ENCODE assay signal across 7 mouse cellular contexts in the genomic region with DNA sequence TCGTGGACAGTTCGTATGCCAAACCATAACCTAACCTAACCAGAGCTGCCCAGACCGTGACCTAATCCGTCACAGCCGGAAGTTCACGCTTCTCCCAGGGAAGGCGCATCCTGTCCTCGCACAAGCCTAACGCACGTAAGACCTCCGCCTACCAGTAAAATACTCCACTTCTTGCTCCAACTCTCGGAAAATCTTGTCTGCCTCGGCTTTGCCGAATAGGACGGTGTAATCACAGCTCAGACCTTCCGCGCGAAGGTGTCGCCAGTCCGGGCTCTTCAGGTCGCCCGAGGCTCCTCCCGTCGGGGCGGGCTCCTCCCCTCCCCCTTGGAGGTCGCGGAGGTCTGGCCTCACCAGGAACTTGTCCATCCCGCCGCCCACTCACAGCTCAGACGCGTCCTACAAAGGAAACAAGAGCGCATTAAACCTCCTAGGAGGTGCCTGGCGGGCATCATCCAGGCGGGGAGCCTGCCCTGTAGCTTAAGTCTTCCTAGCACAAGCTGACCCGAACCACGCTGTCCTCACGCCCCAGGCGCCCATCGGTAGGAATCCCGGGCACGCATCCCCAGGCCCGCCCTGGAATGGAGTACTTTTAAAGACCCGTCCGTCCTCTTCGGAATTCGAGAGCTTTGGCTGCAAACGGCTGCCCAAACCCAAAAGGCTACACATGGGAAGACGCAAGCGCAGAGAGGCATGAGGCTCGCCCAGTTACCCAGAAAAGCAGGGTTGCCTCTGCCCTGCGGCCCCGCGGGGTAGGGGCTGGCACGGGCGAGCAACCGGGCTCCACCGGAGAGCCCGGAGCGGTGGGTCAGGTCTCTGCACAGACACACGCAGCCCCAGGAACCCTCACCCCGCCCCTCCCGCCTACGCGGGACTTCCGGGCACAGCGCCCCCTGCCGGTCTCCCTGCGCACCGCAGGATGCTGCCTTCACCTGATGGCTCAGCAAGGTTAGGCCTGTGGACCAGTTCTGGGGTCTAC. TPM values are rescaled to one million over a fixed set of nuclear protein-coding genes. Genes with fewer than 3 reads are reported as not detected.
DNase-seq lines count a peak whose midpoint lies in the region; ATAC-seq lines count a peak whose summit lies in the region.

TSS of gene Alkbh2 (minus strand) at position 845 of the 976 bp plus-strand sequence.

- peak within 1 kb of the TSS; percentile 98 for H3K4me2 ChIP-seq in intestine, embryonic 15.5 days (replicated peaks)
- H3K4me2 ChIP-seq in midbrain, embryonic 11.5 days: peak within 1 kb of the TSS; percentile 99

- H3K4me1 ChIP-seq in intestine, embryonic 15.5 days (replicated peaks): peaks cover 22% of the 10 kb centered on the region; the same call in 1 of the 2 replicates
- H3K4me1 ChIP-seq in midbrain, embryonic 11.5 days (ENCODE audit: control insufficient read depth, insufficient read depth, low read length): peaks cover 18% of the 10 kb centered on the region

- peak within 1 kb of the TSS; percentile 78 for H3K9ac ChIP-seq in intestine, embryonic 15.5 days
- peak within 1 kb of the TSS; percentile 76 for H3K9ac ChIP-seq in midbrain, embryonic 11.5 days (ENCODE audit: low read length)

- H3K4me3 ChIP-seq in intestine, embryonic 15.5 days (replicated peaks): peak within 1 kb of the TSS; percentile 75
- H3K4me3 ChIP-seq in midbrain, embryonic 11.5 days (ENCODE audit: low read depth, low read length): peak within 1 kb of the TSS; percentile 65

- H3K9me3 ChIP-seq in intestine, embryonic 15.5 days: no peaks in the 10 kb centered on the region
- no peaks in the 10 kb centered on the region for H3K9me3 ChIP-seq in midbrain, embryonic 11.5 days (ENCODE audit: control insufficient read depth, low read length)

- WGBS in intestine, embryonic 15.5 days: under 1% methylated on average over 69 of the region's 69 CpGs
- WGBS in midbrain, embryonic 11.5 days: under 1% methylated on average over 69 of the region's 69 CpGs

- peak within 1 kb of the TSS; percentile 94 for H3K27ac ChIP-seq in intestine, embryonic 15.5 days
- peak within 1 kb of the TSS; percentile 77 for H3K27ac ChIP-seq in midbrain, embryonic 11.5 days (ENCODE audit: low read depth, low read length)

- H3K36me3 ChIP-seq in intestine, embryonic 15.5 days: peaks cover 13% of the 10 kb centered on the region; the same call in 1 of the 2 replicates
- peaks cover 6% of the 10 kb centered on the region; the same call in 1 of the 2 replicates for H3K36me3 ChIP-seq in midbrain, embryonic 11.5 days (ENCODE audit: control insufficient read depth, insufficient read depth, low read length)

- H3K27me3 ChIP-seq in intestine, embryonic 15.5 days (replicated peaks): no peaks in the 10 kb centered on the region
- H3K27me3 ChIP-seq in midbrain, embryonic 11.5 days (ENCODE audit: control insufficient read depth, insufficient read depth, low read length): no peaks in the 10 kb centered on the region

- peak; percentile 66 for DNase-seq in adrenal gland, adult 8-10 months
- peak; percentile 95 for DNase-seq in embryo, embryonic 9.5 days (ENCODE audit: extremely low spot score)
- DNase-seq in gastrocnemius, postnatal 4 days (ENCODE audit: low spot score in 2 of 2): peak; percentile 78 to 83
- DNase-seq in left cerebral cortex, postnatal 4 days: peak; percentile 82
- DNase-seq in midbrain, embryonic 11.5 days (ENCODE audit: low spot score, missing footprints): peak; percentile 100
- DNase-seq in spleen, adult 12 weeks (ENCODE audit: low spot score): peak; percentile 87

- peak; percentile 29 for ATAC-seq in intestine, embryonic 15.5 days
- peak; percentile 31 for ATAC-seq in midbrain, embryonic 11.5 days (ENCODE audit: low FRiP score)

- intact Hi-C loops in left cerebral cortex, postnatal 4 days (cut with DNase I): no loop called here

RNA-seq across cellular contexts. Expression of gene Alkbh2, which starts in this region (rescaled TPM):
- 10 to 100 TPM in 3 of 4 experiments, 1 to 10 TPM in 1; 5.8 to 13.5 (median 11.7) TPM for total RNA-seq in adrenal gland, adult 8-10 months (2022)
- 1 to 10 TPM; 3.3 to 3.4 TPM for total RNA-seq in gastrocnemius, postnatal 4 days (2021)
- 11.6 and 12.0 TPM in 2 replicates for polyA plus RNA-seq in intestine, embryonic 15.5 days (2015; fragmentation: Nextera tagmentation; extraction: Ambion mirVana)
- total RNA-seq in left cerebral cortex, postnatal 4 days (2021): 1 to 10 TPM; 6.2 to 6.9 TPM
- 13.8 and 14.0 TPM in 2 replicates for polyA plus RNA-seq in midbrain, embryonic 11.5 days (2014; fragmentation: Nextera tagmentation; extraction: Ambion mirVana)

Comparison
In these comparisons a context has a peak if more than half of its experiments do, and no peak if none do; other contexts are left out.
1. Peak in every context shown above with its lines: DNase-seq, ATAC-seq, H3K4me3 ChIP-seq and H3K27ac ChIP-seq.